Mouse (Mus musculus): ENCODE measurements at regions not wholly inside any gene's neighbourhood (a gene's known extent, or its start where the extent isn't known, plus 50 kb on each side); places are given as distances from the start of the nearest gene placed in this dataset.

GRCm38 (mm10) chr7:39954110-39954509 lies 436.5 kb downstream of the Zfp619 start:
- DNase-seq (ENCODE audit: low read depth, low spot score) = no peak
- H3K27ac ChIP-seq (ENCODE audit: insufficient read depth, low read depth, low read length, poor library complexity, severe bottlenecking) = no peak overlapping the region
- H3K36me3 ChIP-seq (ENCODE audit: control insufficient read depth, insufficient read depth, low read length, poor library complexity, severe bottlenecking) = no peaks in the 10 kb centered on the region
- H3K9me3 ChIP-seq (ENCODE audit: control insufficient read depth, insufficient read depth, low read depth, low read length) = no peaks in the 10 kb centered on the region
- no peak overlapping the region for H3K9ac ChIP-seq (ENCODE audit: insufficient read depth, low read depth, low read length, poor library complexity, severe bottlenecking)
- no peak overlapping the region for H3K4me3 ChIP-seq (ENCODE audit: insufficient read depth in 1 of 2, low read depth in 1 of 2, low read length in 2 of 2, poor library complexity in 1 of 2, severe bottlenecking in 1 of 2)
- TF ChIP-seq CHD2 (IDR thresholded peaks at IDR 0.05; ENCODE audit: low read depth, low read length) = no peak
- TF ChIP-seq HCFC1 (IDR thresholded peaks at IDR 0.05; ENCODE audit: borderline replicate concordance, insufficient read depth, low read length) = no peak
- no peak for TF ChIP-seq ZNF384 (IDR thresholded peaks at IDR 0.05; ENCODE audit: low read depth, low read length)
- TF ChIP-seq ZC3H11A (IDR thresholded peaks at IDR 0.05; ENCODE audit: borderline replicate concordance, low read depth, low read length) = no peak
- TF ChIP-seq MAFK (IDR thresholded peaks at IDR 0.05; ENCODE audit: insufficient read depth, low read depth, low read length) = no peak
- no peaks in the 10 kb centered on the region for H3K4me1 ChIP-seq (ENCODE audit: control insufficient read depth in 2 of 2, insufficient read depth in 2 of 2, low read length in 2 of 2, poor library complexity in 1 of 2)
- in situ Hi-C loops (cut with MboI; ENCODE audit: low sequenced_read_pairs in 2 of 2, unreplicated experiment in 2 of 2) = no loop called here

GRCm38 (mm10) chr7:39954931-39955330 lies 437.4 kb downstream of the Zfp619 start:
- Histone ChIP-seq H3K36me3 (ENCODE audit: control insufficient read depth, insufficient read depth, low read length, poor library complexity, severe bottlenecking) (no peaks in the 10 kb centered on the region), H3K4me1 (ENCODE audit: control insufficient read depth in 2 of 2, insufficient read depth in 2 of 2, low read length in 2 of 2, poor library complexity in 1 of 2) (no peaks in the 10 kb centered on the region), H3K9ac (ENCODE audit: insufficient read depth, low read depth, low read length, poor library complexity, severe bottlenecking) (no peak overlapping the region), H3K27ac (ENCODE audit: insufficient read depth, low read depth, low read length, poor library complexity, severe bottlenecking) (no peak overlapping the region), H3K9me3 (ENCODE audit: control insufficient read depth, insufficient read depth, low read depth, low read length) (no peaks in the 10 kb centered on the region), H3K4me3 (ENCODE audit: insufficient read depth in 1 of 2, low read depth in 1 of 2, low read length in 2 of 2, poor library complexity in 1 of 2, severe bottlenecking in 1 of 2) (no peak overlapping the region)
- TF ChIP-seq ZNF384 (IDR thresholded peaks at IDR 0.05; ENCODE audit: low read depth, low read length) = no peak
- no peak for TF ChIP-seq ZC3H11A (IDR thresholded peaks at IDR 0.05; ENCODE audit: borderline replicate concordance, low read depth, low read length)
- no peak for TF ChIP-seq MAFK (IDR thresholded peaks at IDR 0.05; ENCODE audit: insufficient read depth, low read depth, low read length)
- TF ChIP-seq HCFC1 (IDR thresholded peaks at IDR 0.05; ENCODE audit: borderline replicate concordance, insufficient read depth, low read length) = no peak
- no peak for TF ChIP-seq CHD2 (IDR thresholded peaks at IDR 0.05; ENCODE audit: low read depth, low read length)
- no peak for DNase-seq (ENCODE audit: low read depth, low spot score)
- in situ Hi-C loops (cut with MboI; ENCODE audit: low sequenced_read_pairs in 2 of 2, unreplicated experiment in 2 of 2) = no loop called here

- no peak for DNase-seq (ENCODE audit: low read depth, low spot score)
- no peak overlapping the region for H3K4me3 ChIP-seq (ENCODE audit: insufficient read depth in 1 of 2, low read depth in 1 of 2, low read length in 2 of 2, poor library complexity in 1 of 2, severe bottlenecking in 1 of 2)
- H3K9ac ChIP-seq (ENCODE audit: insufficient read depth, low read depth, low read length, poor library complexity, severe bottlenecking) = no peak overlapping the region
- no peaks in the 10 kb centered on the region for H3K9me3 ChIP-seq (ENCODE audit: control insufficient read depth, insufficient read depth, low read depth, low read length)
- no peaks in the 10 kb centered on the region for H3K36me3 ChIP-seq (ENCODE audit: control insufficient read depth, insufficient read depth, low read length, poor library complexity, severe bottlenecking)
- in situ Hi-C loops (cut with MboI; ENCODE audit: low sequenced_read_pairs in 2 of 2, unreplicated experiment in 2 of 2) = no loop called here
- no peak overlapping the region for H3K27ac ChIP-seq (ENCODE audit: insufficient read depth, low read depth, low read length, poor library complexity, severe bottlenecking)
- TF ChIP-seq ZNF384 (IDR thresholded peaks at IDR 0.05; ENCODE audit: low read depth, low read length) = no peak
- H3K4me1 ChIP-seq (ENCODE audit: control insufficient read depth in 2 of 2, insufficient read depth in 2 of 2, low read length in 2 of 2, poor library complexity in 1 of 2) = no peaks in the 10 kb centered on the region
These were observed 460.6 kb downstream of the Zfp619 start for GRCm38 (mm10) chr7:39978121-39978520.

GRCm38 (mm10) chr7:39981647-39982046 lies 464.1 kb downstream of the Zfp619 start:
- H3K4me1 ChIP-seq (ENCODE audit: control insufficient read depth in 2 of 2, insufficient read depth in 2 of 2, low read length in 2 of 2, poor library complexity in 1 of 2) = no peaks in the 10 kb centered on the region
- in situ Hi-C loops (cut with MboI; ENCODE audit: low sequenced_read_pairs in 2 of 2, unreplicated experiment in 2 of 2) = no loop called here
- TF ChIP-seq ZC3H11A (IDR thresholded peaks at IDR 0.05; ENCODE audit: borderline replicate concordance, low read depth, low read length) = no peak
- TF ChIP-seq HCFC1 (IDR thresholded peaks at IDR 0.05; ENCODE audit: borderline replicate concordance, insufficient read depth, low read length) = no peak
- TF ChIP-seq MAFK (IDR thresholded peaks at IDR 0.05; ENCODE audit: insufficient read depth, low read depth, low read length) = no peak
- no peak for TF ChIP-seq ZNF384 (IDR thresholded peaks at IDR 0.05; ENCODE audit: low read depth, low read length)
- TF ChIP-seq CHD2 (IDR thresholded peaks at IDR 0.05; ENCODE audit: low read depth, low read length) = no peak
- H3K36me3 ChIP-seq (ENCODE audit: control insufficient read depth, insufficient read depth, low read length, poor library complexity, severe bottlenecking) = no peaks in the 10 kb centered on the region
- no peak overlapping the region for H3K9ac ChIP-seq (ENCODE audit: insufficient read depth, low read depth, low read length, poor library complexity, severe bottlenecking)
- H3K4me3 ChIP-seq (ENCODE audit: insufficient read depth in 1 of 2, low read depth in 1 of 2, low read length in 2 of 2, poor library complexity in 1 of 2, severe bottlenecking in 1 of 2) = no peak overlapping the region
- no peak overlapping the region for H3K27ac ChIP-seq (ENCODE audit: insufficient read depth, low read depth, low read length, poor library complexity, severe bottlenecking)
- H3K9me3 ChIP-seq (ENCODE audit: control insufficient read depth, insufficient read depth, low read depth, low read length) = no peaks in the 10 kb centered on the region
- DNase-seq (ENCODE audit: low read depth, low spot score) = no peak
